Mouse (Mus musculus) embryonic stem cell, embryonic (primary cell): ENCODE results near the gene Zdhhc24.

ENCODE experiments used
- CTCF ChIA-PET, 4 experiments: fragments of 300-600 bp in 2 of 4; fragments of 350-600 bp in 2 of 4; sonication (Branson Sonifier 250); formaldehyde crosslinking; loops; one replicate each; lab custom pipeline; 2022; ENCODE audit warnings: inconsistent platforms in 2 of 4; lab: Charles Lee
- POLR2A ChIA-PET, 4 experiments: fragments of 300-600 bp in 2 of 4; fragments of 350-600 bp in 2 of 4; sonication (Branson Sonifier 250); formaldehyde crosslinking; loops; one replicate each; lab custom pipeline; 2022; ENCODE audit warnings: antibody characterized with exemption in 4 of 4, inconsistent platforms in 1 of 4; lab: Charles Lee

The Zdhhc24 gene

DNA sequence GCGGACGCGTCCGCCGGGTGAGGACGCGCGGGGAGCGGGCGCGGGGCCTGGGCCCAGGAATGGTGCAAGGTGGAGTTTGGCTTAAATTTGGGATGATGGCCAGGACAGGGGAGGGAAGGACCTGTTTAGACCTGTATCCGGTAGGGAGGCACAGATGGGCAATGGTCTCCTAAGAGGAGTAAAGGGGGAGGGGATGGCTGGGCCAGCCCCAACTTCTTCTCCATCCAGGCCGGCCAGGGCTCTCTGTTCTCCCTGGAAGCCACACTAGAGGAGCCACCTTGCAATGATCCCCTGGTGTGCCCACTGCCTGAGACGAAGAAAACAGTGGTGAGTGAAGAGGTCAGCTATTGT, 23.0 kb upstream of the Zdhhc24 start:
- POLR2A ChIA-PET = interaction anchor here (0.8 to 9.8 kb wide), 24 partner anchors 9 to 158 kb away, joined by 3 to 85 read pairs (median 5); partner anchors contain the start of genes Gm21992 (in 3 of the 4), Rbm14 (in 3 of the 4), Ccdc87 (in 2 of the 4) and Ccs (in 2 of the 4)

DNA sequence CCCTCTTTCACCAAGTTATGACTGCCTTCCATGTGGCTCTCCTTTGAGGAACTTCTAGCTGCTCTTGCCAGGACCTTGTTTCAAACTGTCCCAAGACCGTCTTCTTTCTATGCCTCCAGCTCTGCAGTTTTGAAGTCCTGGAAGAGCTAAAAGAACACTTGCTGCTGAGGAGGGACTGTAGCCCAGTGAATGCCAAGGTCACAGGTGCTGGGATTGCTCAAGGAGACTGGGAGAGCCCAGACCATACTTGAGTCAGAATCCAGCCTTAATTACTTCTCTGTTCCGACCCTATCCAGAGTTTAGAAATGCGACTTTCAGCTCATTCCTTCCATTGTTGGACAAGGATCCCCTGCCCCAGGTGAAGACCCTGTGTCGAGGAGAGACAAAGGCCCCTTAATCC, 22.5 kb upstream of the Zdhhc24 start:
- CTCF ChIA-PET = interaction anchor here in 1 of 4 experiments (1.3 to 3.0 kb wide), 2 partner anchors 11 to 43 kb away, joined by 3 to 9 read pairs; no protein-coding TSS in a partner anchor
- POLR2A ChIA-PET = interaction anchor here (0.6 to 9.8 kb wide), 21 partner anchors 8 to 157 kb away, joined by 3 to 85 read pairs (median 5); partner anchors contain the start of genes Gm21992 (in 3 of the 4), Rbm14 (in 3 of the 4), Ccdc87 (in 2 of the 4) and Ccs (in 2 of the 4)

More for the DNA sequence above, 23.0 kb upstream of the Zdhhc24 start:
- CTCF ChIA-PET = interaction anchor here in 3 of 4 experiments (0.5 to 3.0 kb wide), 5 partner anchors 9 to 201 kb away, joined by 3 to 9 read pairs (median 3); no protein-coding TSS in a partner anchor

DNA sequence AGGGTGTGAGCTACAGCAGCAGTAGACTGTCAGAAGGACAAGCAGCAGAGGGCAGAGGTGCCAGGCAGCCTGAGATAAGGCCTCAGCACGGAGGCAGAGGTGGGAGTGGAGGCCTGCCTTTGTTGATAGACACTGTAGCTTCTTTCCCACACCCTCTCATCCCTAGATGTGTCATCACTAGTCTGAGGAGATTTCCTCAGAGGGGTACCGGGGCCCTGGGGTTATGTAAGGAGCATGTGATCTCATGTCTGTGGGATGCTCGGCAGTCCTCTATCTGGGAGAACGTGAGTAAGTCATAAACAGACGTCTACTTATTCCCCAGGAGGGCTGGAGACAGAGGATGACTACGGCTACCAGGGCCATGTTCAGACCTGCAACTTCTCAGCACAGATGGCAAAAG, 19.4 kb upstream of the Zdhhc24 start:
- ChIA-PET CTCF (interaction anchor here in 1 of 4 experiments (0.6 kb wide), 1 partner anchor 158 kb away, joined by 7 read pairs; no protein-coding TSS in a partner anchor), POLR2A (interaction anchor here in 1 of 4 experiments (0.8 kb wide), 1 partner anchor 92 kb away, joined by 3 read pairs; no protein-coding TSS in a partner anchor)

DNA sequence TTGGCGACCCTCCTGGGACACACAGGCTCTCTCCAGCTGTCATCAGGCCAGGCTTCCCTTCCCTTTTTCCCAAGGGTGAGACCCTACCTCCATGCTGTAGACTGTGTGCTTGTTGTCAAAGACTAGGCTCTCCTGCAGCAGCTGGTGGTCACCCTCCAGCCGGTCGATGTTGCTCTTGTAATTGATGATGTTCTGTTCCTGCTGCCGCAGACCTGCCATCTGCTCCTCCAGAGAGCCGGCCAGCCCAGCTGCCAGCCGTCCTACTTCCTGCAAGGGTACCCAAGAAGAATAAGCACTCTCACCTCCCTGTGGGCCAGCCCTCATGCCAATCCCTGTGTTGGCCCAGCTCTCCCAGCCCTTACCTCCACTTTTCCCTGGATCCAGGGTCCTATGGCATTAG, 15.4 kb upstream of the Zdhhc24 start:
- POLR2A ChIA-PET = interaction anchor here in 3 of 4 experiments (0.6 to 1.6 kb wide), 8 partner anchors 7 to 139 kb away, joined by 3 to 5 read pairs (median 3); partner anchors contain the start of gene Zdhhc24 (in 1 of the 3)
- CTCF ChIA-PET = interaction anchor here in 1 of 4 experiments (0.7 kb wide), 1 partner anchor 177 kb away, joined by 5 read pairs; no protein-coding TSS in a partner anchor

DNA sequence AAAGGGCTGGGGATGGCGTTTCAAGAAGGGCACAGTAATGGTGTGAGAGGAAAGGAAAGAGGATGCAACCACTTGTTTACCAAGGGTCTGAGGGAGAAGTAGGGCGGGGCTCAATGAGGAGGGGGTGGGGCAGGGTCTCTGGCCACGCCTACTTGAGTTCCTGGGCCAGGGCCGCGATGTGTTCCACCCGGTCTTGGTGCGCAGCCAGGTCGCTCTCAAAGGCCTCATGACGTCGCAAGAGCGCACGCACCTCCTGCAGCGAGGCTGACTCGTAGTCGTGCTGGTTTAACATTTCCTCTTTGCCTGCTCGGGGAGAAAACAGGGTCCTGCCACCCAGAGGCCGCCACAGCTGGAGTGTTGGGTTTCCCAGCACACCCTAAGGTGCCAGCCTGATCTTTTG, 13.3 kb upstream of the Zdhhc24 start:
- CTCF ChIA-PET = interaction anchor here in 3 of 4 experiments (0.7 to 1.0 kb wide), 3 partner anchors 10 to 77 kb away, joined by 3 to 4 read pairs (median 4); no protein-coding TSS in a partner anchor
- POLR2A ChIA-PET = interaction anchor here (0.5 to 2.8 kb wide), 15 partner anchors 9 to 127 kb away, joined by 3 to 14 read pairs (median 4); partner anchors contain the start of genes Zdhhc24 (in 3 of the 4), Actn3 (in 2 of the 4), Ccdc87 (in 1 of the 4) and Ccs (in 1 of the 4)

DNA sequence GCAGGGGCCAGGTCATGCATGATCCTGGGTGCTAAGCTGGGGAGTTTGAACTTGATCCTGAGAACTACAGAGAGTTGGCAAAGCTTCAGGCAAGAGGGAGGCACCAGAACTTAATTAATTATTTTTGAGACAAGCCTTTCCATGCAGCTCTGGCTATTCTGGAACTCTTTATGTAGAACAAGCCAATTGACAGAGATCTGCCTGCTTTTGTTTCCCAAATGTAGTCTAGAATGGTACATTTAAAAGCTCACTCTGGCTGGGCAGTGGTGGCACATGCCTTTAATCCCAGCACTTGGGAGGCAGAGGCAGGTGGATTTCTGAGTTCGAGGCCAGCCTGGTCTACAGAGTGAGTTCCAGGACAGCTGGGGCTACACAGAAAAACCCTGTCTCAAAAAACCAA, 3.9 kb upstream of the Zdhhc24 start:
- CTCF ChIA-PET = interaction anchor here in 2 of 4 experiments (1.0 to 1.9 kb wide), 2 partner anchors 23 to 61 kb away, joined by 3 to 6 read pairs; no protein-coding TSS in a partner anchor
- POLR2A ChIA-PET = interaction anchor here in 3 of 4 experiments (0.6 to 3.4 kb wide), 24 partner anchors 10 to 524 kb away, joined by 3 to 13 read pairs (median 4); partner anchors contain the start of genes Bbs1 (in 1 of the 3), Ccdc87 (in 1 of the 3), Ccs (in 1 of the 3) and Ctsf (in 1 of the 3)

DNA sequence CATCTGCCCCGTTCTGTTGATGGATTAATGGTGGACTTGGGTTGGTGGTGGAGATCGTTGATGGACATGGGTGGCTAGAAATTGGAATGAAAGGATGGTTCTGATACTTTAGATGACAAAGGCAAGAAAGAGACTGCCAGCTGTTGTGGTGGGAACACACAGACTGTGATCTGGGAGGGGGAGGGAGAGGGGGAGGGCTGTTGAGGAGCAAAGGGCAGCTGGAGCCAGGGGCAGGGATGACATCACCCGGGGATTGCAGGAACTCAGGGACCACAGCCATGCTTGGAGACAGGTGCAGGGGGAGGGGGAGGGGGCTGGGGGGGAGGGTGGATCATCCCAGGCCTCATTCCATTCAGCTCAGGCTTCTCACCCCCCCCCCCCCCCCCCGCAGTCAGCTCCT, 2.2 kb upstream of the Zdhhc24 start:
- CTCF ChIA-PET = interaction anchor here in 1 of 4 experiments (1.5 kb wide), 1 partner anchor 121 kb away, joined by 3 read pairs; no protein-coding TSS in a partner anchor
- POLR2A ChIA-PET = interaction anchor here in 3 of 4 experiments (0.8 to 3.6 kb wide), 15 partner anchors 10 to 87 kb away, joined by 3 to 34 read pairs (median 3); partner anchors contain the start of genes Ctsf (in 1 of the 3) and Mrpl11 (in 1 of the 3)

DNA sequence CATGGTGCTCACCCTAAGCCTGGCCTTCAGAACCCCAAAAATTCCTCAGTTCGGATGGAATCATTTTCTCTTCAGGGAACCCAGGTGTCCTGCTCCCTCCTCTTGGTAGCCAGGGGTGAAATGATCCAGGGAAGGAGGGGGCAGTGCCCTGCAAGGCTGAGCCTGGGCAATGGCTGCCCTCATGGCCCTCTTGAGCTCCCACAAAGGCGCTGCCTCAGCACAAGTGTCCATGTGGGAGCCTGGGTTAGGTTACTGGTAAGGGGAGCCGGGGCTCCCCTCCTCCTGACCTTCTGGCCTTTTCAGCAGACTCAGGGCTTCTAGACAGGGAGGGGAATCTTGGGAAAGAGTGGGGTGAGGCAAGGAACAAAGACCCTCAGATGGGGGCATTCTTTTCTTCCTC, 1.7 kb upstream of the Zdhhc24 start:
- ChIA-PET CTCF (interaction anchor here in 1 of 4 experiments (1.5 kb wide), 1 partner anchor 121 kb away, joined by 3 read pairs; no protein-coding TSS in a partner anchor), POLR2A (interaction anchor here in 2 of 4 experiments (0.6 to 3.6 kb wide), 18 partner anchors 10 to 1538 kb away, joined by 3 to 34 read pairs (median 3); partner anchors contain the start of genes Ccdc87 (in 2 of the 2), Ccs (in 2 of the 2), Ctsf (in 1 of the 2) and Mrpl11 (in 1 of the 2))

DNA sequence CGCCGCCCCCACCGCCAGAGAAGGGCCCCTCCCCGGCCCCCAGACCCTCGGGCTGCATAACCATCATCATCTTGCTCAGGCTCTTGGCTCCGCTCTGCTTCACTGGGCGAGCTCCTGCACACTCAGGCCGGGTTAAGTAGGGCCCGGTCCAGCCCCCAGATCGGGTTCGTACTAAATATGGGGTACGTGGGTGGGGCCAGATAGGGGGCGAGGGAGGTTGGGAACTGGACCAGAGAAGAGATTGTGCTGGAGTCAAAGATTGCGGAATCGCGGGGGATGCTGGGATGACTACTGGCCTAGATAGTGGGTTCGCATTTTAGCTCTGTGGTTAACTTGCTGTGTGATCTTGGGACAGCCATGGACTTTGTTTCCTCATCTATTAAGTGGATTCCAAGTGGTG, 683 bp upstream of the Zdhhc24 start, which contains the start of gene Actn3:
TSS of gene Actn3 (minus strand) at position 125 of the 400 bp plus-strand sequence.
- CTCF ChIA-PET = interaction anchor here in 2 of 4 experiments (0.6 to 1.4 kb wide), 15 partner anchors 17 to 671 kb away, joined by 3 to 11 read pairs (median 3); partner anchors contain the start of genes Dpp3 (in 1 of the 2), Rbm4b (in 1 of the 2) and Rin1 (in 1 of the 2)

DNA sequence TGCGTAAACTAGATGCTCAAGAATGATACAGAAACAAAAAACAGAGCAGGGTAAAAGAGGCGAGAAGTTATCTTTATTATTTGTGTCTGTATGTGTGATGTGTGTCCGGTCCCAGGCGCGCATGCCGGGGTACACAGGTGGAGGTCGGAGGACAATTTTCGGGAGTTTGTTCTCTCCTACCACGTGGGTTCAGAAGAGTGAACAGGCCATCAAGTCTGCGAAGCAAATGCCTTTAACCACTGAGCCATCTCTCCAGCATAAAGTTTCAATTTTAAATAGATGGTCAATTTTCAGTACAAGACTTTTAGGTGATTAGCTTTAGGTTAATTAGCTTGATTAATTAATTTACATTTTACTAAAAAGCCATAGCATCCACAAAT, 846 bp downstream of the Zdhhc24 start:
- CTCF ChIA-PET = interaction anchor here in 2 of 4 experiments (0.6 to 1.4 kb wide), 3 partner anchors 32 to 896 kb away, joined by 3 to 11 read pairs (median 7); no protein-coding TSS in a partner anchor
- POLR2A ChIA-PET = interaction anchor here (0.7 to 3.6 kb wide), 29 partner anchors 10 to 577 kb away, joined by 3 to 38 read pairs (median 6); partner anchors contain the start of genes Gm21992 (in 2 of the 4), Rbm14 (in 2 of the 4), Bbs1 (in 1 of the 4) and Ccdc87 (in 1 of the 4)

More for the DNA sequence above, 683 bp upstream of the Zdhhc24 start, which contains the start of gene Actn3:
- POLR2A ChIA-PET = interaction anchor here (0.6 to 3.6 kb wide), 70 partner anchors 8 to 595 kb away, joined by 3 to 38 read pairs (median 6); partner anchors contain the start of genes Dpp3 (in 3 of the 4), Bbs1 (in 2 of the 4), Ccdc87 (in 2 of the 4) and Ccs (in 2 of the 4)

DNA sequence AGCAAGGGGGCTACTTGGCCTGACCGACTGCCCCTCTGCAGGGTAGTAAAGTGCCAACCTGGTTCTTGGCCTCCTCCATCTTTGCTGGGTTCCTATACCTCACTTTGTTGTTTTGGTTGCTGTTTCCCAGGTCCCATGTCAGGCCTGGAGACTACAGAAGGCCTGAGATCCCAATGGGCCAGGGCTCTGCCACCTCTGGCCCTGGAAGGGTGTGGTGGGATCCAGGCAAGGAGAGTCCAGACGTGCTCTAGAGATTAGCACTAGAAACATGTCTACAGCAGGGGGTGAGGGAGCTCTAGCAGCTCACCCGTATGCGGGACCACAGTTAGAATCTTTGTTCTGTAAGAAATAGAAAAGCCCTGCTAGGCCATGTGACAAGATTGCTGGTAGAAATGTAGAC, 5.5 kb downstream of the Zdhhc24 start:
- ChIA-PET CTCF (interaction anchor here in 1 of 4 experiments (0.6 kb wide), 1 partner anchor 1784 kb away, joined by 3 read pairs; no protein-coding TSS in a partner anchor), POLR2A (interaction anchor here in 2 of 4 experiments (0.6 to 1.0 kb wide), 4 partner anchors 13 to 72 kb away, joined by 3 to 4 read pairs (median 3); partner anchors contain the start of genes Gm21992 (in 1 of the 2) and Rbm14 (in 1 of the 2))

DNA sequence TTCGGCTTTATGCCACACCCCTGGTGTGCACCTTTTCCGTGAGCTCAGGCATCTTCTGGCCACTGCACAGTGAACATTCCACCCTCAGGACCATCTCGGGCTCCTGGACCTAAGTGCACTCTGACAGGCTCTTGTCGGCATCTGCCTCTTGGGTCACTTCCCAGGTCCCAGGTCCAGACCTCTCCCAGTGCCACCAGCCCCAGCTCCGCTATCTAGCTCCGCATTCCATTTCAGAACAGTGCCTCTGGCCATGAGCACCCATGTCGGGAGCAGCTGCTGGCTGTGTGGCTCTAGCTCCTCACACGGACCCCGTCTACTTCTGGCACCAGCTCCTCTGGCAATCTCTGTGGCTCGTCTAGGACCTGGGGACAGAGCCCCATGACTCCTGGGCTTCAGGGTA, 11.3 kb downstream of the Zdhhc24 start:
- ChIA-PET CTCF (interaction anchor here in 2 of 4 experiments (0.5 to 1.3 kb wide), 4 partner anchors 17 to 412 kb away, joined by 3 to 5 read pairs (median 4); partner anchors contain the start of gene Bbs1 (in 1 of the 2)), POLR2A (interaction anchor here (0.8 to 3.7 kb wide), 20 partner anchors 10 to 177 kb away, joined by 3 to 38 read pairs (median 3); partner anchors contain the start of genes Zdhhc24 (in 4 of the 4), Bbs1 (in 2 of the 4), Actn3 (in 1 of the 4) and Ctsf (in 1 of the 4))

DNA sequence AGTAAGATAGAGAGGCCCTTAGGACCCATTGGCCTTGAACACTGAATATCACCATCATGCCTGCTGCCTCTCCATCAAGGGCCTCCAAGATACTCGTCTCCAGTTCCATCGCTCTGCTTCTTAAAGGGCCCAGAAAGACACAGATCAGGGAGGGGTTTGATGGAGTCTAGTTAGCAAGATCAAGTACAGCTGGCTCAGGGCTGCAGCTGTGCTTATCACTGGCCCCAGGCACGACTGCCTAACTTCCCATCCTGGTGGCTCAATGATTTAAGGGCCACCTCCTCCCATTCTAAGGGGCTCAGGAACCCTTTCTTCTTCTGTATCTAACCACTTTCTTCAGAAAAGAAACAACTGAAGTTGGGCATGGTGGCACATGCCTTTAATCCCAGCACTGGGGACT, 13.3 kb downstream of the Zdhhc24 start:
- POLR2A ChIA-PET = interaction anchor here in 2 of 4 experiments (1.1 to 3.7 kb wide), 5 partner anchors 10 to 52 kb away, joined by 3 to 38 read pairs (median 5); partner anchors contain the start of genes Actn3 (in 1 of the 2), Bbs1 (in 1 of the 2), Ccdc87 (in 1 of the 2) and Ccs (in 1 of the 2)
- CTCF ChIA-PET = no interaction called here

DNA sequence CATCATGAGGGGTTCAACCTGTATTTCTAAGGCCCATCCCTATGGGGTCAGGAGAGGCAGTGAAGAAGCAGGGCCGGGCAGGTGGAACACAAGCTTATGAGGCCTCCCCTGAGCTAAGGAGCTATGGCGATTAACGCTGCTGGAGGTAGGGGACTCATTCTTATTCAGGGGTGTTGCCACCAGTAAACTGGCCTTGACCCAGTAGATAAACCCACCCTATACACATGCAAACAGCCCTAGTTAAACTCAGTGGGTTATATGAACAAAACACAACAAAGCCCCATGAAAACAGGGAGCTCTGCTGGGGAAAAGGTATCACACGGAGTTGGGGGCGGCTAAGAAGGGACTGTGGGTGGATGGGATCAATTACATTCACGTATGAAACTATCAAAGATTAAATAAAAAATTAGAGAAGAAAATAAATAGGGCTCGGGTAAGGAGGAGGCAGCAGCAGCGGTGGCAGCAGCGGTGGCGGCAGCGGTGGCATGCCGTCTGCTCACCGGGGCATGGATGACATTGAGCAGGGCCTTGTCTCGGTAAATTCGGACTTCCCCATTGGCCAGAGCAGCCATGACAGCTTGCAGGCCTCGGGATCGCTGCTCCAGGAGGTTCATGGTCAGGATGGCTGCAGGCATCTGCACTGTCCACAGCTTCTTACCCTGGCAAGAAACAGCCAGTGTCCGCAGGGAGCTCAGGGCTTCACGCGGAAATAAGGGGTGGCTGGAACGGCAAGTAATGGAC, 18.5 kb downstream of the Zdhhc24 start:
- ChIA-PET POLR2A (interaction anchor here (0.6 to 3.5 kb wide), 92 partner anchors 9 to 1113 kb away, joined by 3 to 44 read pairs (median 4); partner anchors contain the start of genes Bbs1 (in 4 of the 4), Zdhhc24 (in 4 of the 4), Actn3 (in 3 of the 4) and Dpp3 (in 3 of the 4)), CTCF (interaction anchor here (0.5 to 2.0 kb wide), 14 partner anchors 9 to 141 kb away, joined by 3 to 8 read pairs (median 3); partner anchors contain the start of genes Bbs1 (in 2 of the 4), Ctsf (in 1 of the 4), Dpp3 (in 1 of the 4) and Zdhhc24 (in 1 of the 4))

DNA sequence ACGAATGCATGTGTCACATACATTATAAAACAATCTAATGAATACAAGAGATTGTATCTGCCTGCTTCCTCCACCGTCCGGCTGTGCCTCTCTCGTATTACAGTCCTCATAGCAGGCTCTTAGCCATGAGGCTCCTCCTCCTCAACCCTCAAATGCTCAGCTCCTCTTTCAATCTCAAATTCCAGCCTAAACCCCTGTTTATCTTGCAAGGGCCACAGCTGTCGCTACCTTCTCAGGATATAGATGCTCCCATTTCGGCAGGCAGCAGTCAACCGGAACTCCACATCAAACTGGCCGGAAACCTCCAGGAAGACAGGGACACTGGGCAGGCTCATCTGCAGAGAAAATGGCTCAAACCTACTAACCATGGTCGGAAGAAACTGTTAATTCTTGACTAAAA, 20.5 kb downstream of the Zdhhc24 start:
- CTCF ChIA-PET = no interaction called here
- POLR2A ChIA-PET = interaction anchor here in 3 of 4 experiments (0.6 to 3.5 kb wide), 6 partner anchors 17 to 89 kb away, joined by 3 to 16 read pairs (median 4); partner anchors contain the start of genes Dpp3 (in 1 of the 3), Gm21992 (in 1 of the 3), Mrpl11 (in 1 of the 3) and Rbm14 (in 1 of the 3)

DNA sequence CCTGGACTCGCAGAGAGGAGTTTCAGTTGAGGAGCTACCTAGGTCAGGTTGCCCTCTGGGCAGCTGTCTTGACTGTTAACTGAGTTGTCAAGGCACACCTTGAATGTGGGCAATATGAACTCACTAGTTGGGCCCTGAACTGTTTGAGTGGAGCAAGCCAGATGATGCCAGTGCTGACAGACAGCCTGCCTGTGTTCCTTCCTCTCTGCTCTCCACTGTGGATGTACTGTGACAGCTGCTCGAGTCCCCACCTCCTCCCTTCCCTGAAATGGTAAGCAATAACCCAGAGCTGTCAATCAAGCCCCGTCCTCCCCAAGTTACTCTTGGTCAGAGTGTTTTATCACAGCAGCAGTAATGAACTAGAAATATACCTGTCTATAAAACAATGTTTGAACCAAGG, 21.4 kb downstream of the Zdhhc24 start:
- ChIA-PET CTCF (interaction anchor here in 1 of 4 experiments (0.5 kb wide), 1 partner anchor 389 kb away, joined by 3 read pairs; no protein-coding TSS in a partner anchor), POLR2A (interaction anchor here in 2 of 4 experiments (0.6 to 1.5 kb wide), 4 partner anchors 15 to 255 kb away, joined by 3 to 4 read pairs (median 3); no protein-coding TSS in a partner anchor)
